Mouse (Mus musculus) embryonic facial prominence, embryonic 12.5 days (tissue): ENCODE results near the gene Cplx3. TPM values are rescaled to one million over a fixed set of nuclear protein-coding genes. Genes with fewer than 3 reads are reported as not detected.

Experiments used
- ATAC-seq: fragments of 200-750 bp; cut with Nextera tagmentation; 2 replicates; pipeline ENCODE4 v1.8.0; 2017; ENCODE audit not compliant: insufficient number of reproducible peaks, insufficient read depth, low FRiP score, low TSS enrichment
- H3K27ac ChIP-seq: fragments of 300-500 bp; sonication (generic); 2 replicates; pipeline ENCODE4 v1.5.1; 2016; ENCODE audit warnings: mild to moderate bottlenecking
- H3K27me3 ChIP-seq: fragments of 300-500 bp; sonication (generic); 2 replicates; pipeline ENCODE4 v1.6.1; 2016; ENCODE audit warnings: mild to moderate bottlenecking, moderate library complexity
- H3K36me3 ChIP-seq: fragments of 300-500 bp; sonication (generic); 2 replicates; pipeline ENCODE4 v1.6.1; 2016; ENCODE audit warnings: mild to moderate bottlenecking
- H3K4me1 ChIP-seq: fragments of 300-500 bp; sonication (generic); 2 replicates; pipeline ENCODE4 v1.6.1; 2016
- H3K4me2 ChIP-seq: fragments of 300-500 bp; sonication (generic); replicated peaks from 2 replicates; pipeline ENCODE4 v1.6.1; 2016; ENCODE audit warnings: mild to moderate bottlenecking, moderate library complexity
- H3K4me3 ChIP-seq: fragments of 300-500 bp; sonication (generic); 2 replicates; pipeline ENCODE4 v1.5.1; 2016; ENCODE audit warnings: mild to moderate bottlenecking
- H3K9ac ChIP-seq: fragments of 300-500 bp; sonication (generic); 2 replicates; pipeline ENCODE4 v1.6.1; 2016; ENCODE audit warnings: mild to moderate bottlenecking, moderate library complexity
- H3K9me3 ChIP-seq: fragments of 300-500 bp; sonication (generic); 2 replicates; pipeline ENCODE4 v1.6.1; 2016; ENCODE audit warnings: mild to moderate bottlenecking, moderate library complexity
- WGBS: fragments of 180-500 bp; shearing (Covaris S2); methylation state at CpG from one replicate; pipeline ENCODE4 v1.1.7; 2016; 5-methylcytosine and 5-hydroxymethylcytosine counted together
- polyA plus RNA-seq: library from polyadenylated mRNA; unstranded; fragments of >200 nt; fragmentation: Nextera tagmentation; extraction: Ambion mirVana; gene quantifications from 2 replicates; pipeline ENCODE4 v1.2.1, GENCODE M21; 2016

The Cplx3 gene
- polyA plus RNA-seq, 1 experiment from 2014 or later: 0.75 TPM

GRCm38 (mm10) chr9:57644944-57645893, 39.1 kb upstream of the Cplx3 start:
- ATAC-seq: peak; percentile 73
- Histone ChIP-seq H3K9me3 (no peaks in the 10 kb centered on the region), H3K27ac (peak overlapping the region; percentile 97), H3K27me3 (no peaks in the 10 kb centered on the region), H3K36me3 (peaks cover 8% of the 10 kb centered on the region; the same call in 1 of the 2 replicates), H3K9ac (peak overlapping the region; percentile 100), H3K4me3 (peak overlapping the region; percentile 99), H3K4me2 (peak overlapping the region; percentile 97), H3K4me1 (peaks cover 42% of the 10 kb centered on the region)
- WGBS: 0% methylated on average over 66 of the region's 85 CpGs

GRCm38 (mm10) chr9:57644442-57644943, 38.4 kb upstream of the Cplx3 start:
- WGBS: under 1% methylated on average over 18 of the region's 18 CpGs
- peaks cover 49% of the 10 kb centered on the region for H3K4me1 ChIP-seq
- peaks cover 8% of the 10 kb centered on the region; the same call in 1 of the 2 replicates for H3K36me3 ChIP-seq
- no peaks in the 10 kb centered on the region for H3K9me3 ChIP-seq
- peak overlapping the region; percentile 100 for H3K9ac ChIP-seq
- H3K27ac ChIP-seq: peak overlapping the region; percentile 97
- peak; percentile 3; the same call in 1 of the 2 replicates for ATAC-seq
- H3K4me2 ChIP-seq: peak overlapping the region; percentile 97
- peak overlapping the region; percentile 99 for H3K4me3 ChIP-seq
- no peaks in the 10 kb centered on the region for H3K27me3 ChIP-seq

GRCm38 (mm10) chr9:57643856-57644180, 37.7 kb upstream of the Cplx3 start:
- peaks cover 56% of the 10 kb centered on the region for H3K4me1 ChIP-seq

GRCm38 (mm10) chr9:57643169-57643855, 37.2 kb upstream of the Cplx3 start:
- Histone ChIP-seq H3K4me3 (peak overlapping the region; percentile 99), H3K4me1 (peaks cover 61% of the 10 kb centered on the region), H3K4me2 (peak overlapping the region; percentile 97), H3K27me3 (no peaks in the 10 kb centered on the region), H3K9me3 (no peaks in the 10 kb centered on the region), H3K9ac (peak overlapping the region; percentile 100), H3K36me3 (peaks cover 8% of the 10 kb centered on the region; the same call in 1 of the 2 replicates), H3K27ac (0 out of 2 replicates have a peak overlapping the region, but pooled peaks have one; percentile 36)
- 55% methylated on average over 9 of the region's 9 CpGs for WGBS
- ATAC-seq: no peak

More at GRCm38 (mm10) chr9:57643856-57644180, 37.7 kb upstream of the Cplx3 start:
- no peaks in the 10 kb centered on the region for H3K27me3 ChIP-seq
- no peaks in the 10 kb centered on the region for H3K9me3 ChIP-seq
- peak overlapping the region; percentile 97 for H3K4me2 ChIP-seq
- peaks cover 8% of the 10 kb centered on the region; the same call in 1 of the 2 replicates for H3K36me3 ChIP-seq
- no peak for ATAC-seq
- 42% methylated on average over 7 of the region's 7 CpGs for WGBS
- H3K9ac ChIP-seq: peak overlapping the region; percentile 100
- H3K27ac ChIP-seq: 0 out of 2 replicates have a peak overlapping the region, but pooled peaks have one; percentile 36
- peak overlapping the region; percentile 99 for H3K4me3 ChIP-seq

- Histone ChIP-seq H3K4me2 (no peak overlapping the region), H3K36me3 (peaks cover 8% of the 10 kb centered on the region; the same call in 1 of the 2 replicates), H3K4me3 (no peak overlapping the region), H3K9me3 (no peaks in the 10 kb centered on the region), H3K27me3 (no peaks in the 10 kb centered on the region), H3K27ac (no peak overlapping the region), H3K9ac (no peak overlapping the region), H3K4me1 (peaks cover 73% of the 10 kb centered on the region)
- 83% methylated on average over 13 of the region's 13 CpGs for WGBS
- ATAC-seq: no peak
Measured at GRCm38 (mm10) chr9:57641775-57642550, 35.9 kb upstream of the Cplx3 start.

- Histone ChIP-seq H3K4me3 (no peak overlapping the region), H3K4me1 (peaks cover 73% of the 10 kb centered on the region), H3K4me2 (peak overlapping the region; percentile 37), H3K27me3 (no peaks in the 10 kb centered on the region), H3K9me3 (no peaks in the 10 kb centered on the region), H3K36me3 (peaks cover 8% of the 10 kb centered on the region; the same call in 1 of the 2 replicates), H3K27ac (peak overlapping the region; percentile 87), H3K9ac (0 out of 2 replicates have a peak overlapping the region, but pooled peaks have one; percentile 19)
- no peak for ATAC-seq
- 58% methylated on average over 1 of the region's 1 CpGs for WGBS
Measured at GRCm38 (mm10) chr9:57641022-57641421, 34.9 kb upstream of the Cplx3 start.

- Histone ChIP-seq H3K4me1 (peaks cover 73% of the 10 kb centered on the region), H3K27ac (peak overlapping the region; percentile 87), H3K27me3 (no peaks in the 10 kb centered on the region), H3K9ac (no peak overlapping the region), H3K9me3 (no peaks in the 10 kb centered on the region), H3K36me3 (peaks cover 8% of the 10 kb centered on the region; the same call in 1 of the 2 replicates), H3K4me2 (peak overlapping the region; percentile 37), H3K4me3 (peak overlapping the region; percentile 6; the same call in 1 of the 2 replicates)
- ATAC-seq: no peak; the same call in 1 of the 2 replicates
- 8% methylated on average over 15 of the region's 15 CpGs for WGBS
Measured at GRCm38 (mm10) chr9:57640384-57640783, 34.3 kb upstream of the Cplx3 start.

- no peaks in the 10 kb centered on the region for H3K27me3 ChIP-seq
- H3K4me3 ChIP-seq: peak overlapping the region; percentile 6; the same call in 1 of the 2 replicates
- 0 out of 2 replicates have a peak overlapping the region, but pooled peaks have one; percentile 27 for H3K9ac ChIP-seq
- H3K4me1 ChIP-seq: peaks cover 73% of the 10 kb centered on the region
- ATAC-seq: no peak
- H3K9me3 ChIP-seq: no peaks in the 10 kb centered on the region
- peaks cover 8% of the 10 kb centered on the region; the same call in 1 of the 2 replicates for H3K36me3 ChIP-seq
- peak overlapping the region; percentile 37 for H3K4me2 ChIP-seq
- peak overlapping the region; percentile 87 for H3K27ac ChIP-seq
- WGBS: 59% methylated on average over 5 of the region's 5 CpGs
Measured at GRCm38 (mm10) chr9:57639661-57640328, 33.7 kb upstream of the Cplx3 start.

GRCm38 (mm10) chr9:57638651-57639459, 32.8 kb upstream of the Cplx3 start:
- Histone ChIP-seq H3K4me1 (peaks cover 67% of the 10 kb centered on the region), H3K4me3 (no peak overlapping the region), H3K4me2 (peak overlapping the region; percentile 37), H3K36me3 (peaks cover 16% of the 10 kb centered on the region; the same call in 1 of the 2 replicates), H3K9ac (peak overlapping the region; percentile 29), H3K9me3 (no peaks in the 10 kb centered on the region), H3K27ac (peak overlapping the region; percentile 87), H3K27me3 (no peaks in the 10 kb centered on the region)
- 12% methylated on average over 8 of the region's 8 CpGs for WGBS
- no peak for ATAC-seq
